Mouse (Mus musculus) embryonic facial prominence, embryonic 11.5 days (tissue): ENCODE data around the gene Ube2n. TPM values are rescaled to one million over a fixed set of nuclear protein-coding genes. Genes with fewer than 3 reads are reported as not detected.
A peak's percentile ranks its signal among the peaks of the same experiment; 100 is the strongest.

Source experiments
- ATAC-seq: fragments of 200-750 bp; cut with Nextera tagmentation; replicated peaks from 2 replicates; pipeline ENCODE4 v1.8.0; 2017; ENCODE audit warnings: low read depth; ENCODE audit not compliant: insufficient number of reproducible peaks, low FRiP score, low TSS enrichment
- DNase-seq: peaks from one replicate; pipeline ENCODE4 v3.0.0-alpha.2; 2015; ENCODE audit warnings: low spot score
- H3K27ac ChIP-seq: fragments of 300-500 bp; sonication (generic); replicated peaks from 2 replicates; pipeline ENCODE4 v1.5.1; 2014; ENCODE audit warnings: mild to moderate bottlenecking, low read depth, low read length, control low read depth
- H3K27me3 ChIP-seq: fragments of 300-500 bp; sonication (generic); 2 replicates; pipeline ENCODE4 v1.6.1; 2014; ENCODE audit warnings: mild to moderate bottlenecking, low read length, moderate library complexity, mixed read lengths; ENCODE audit not compliant: control insufficient read depth, insufficient read depth
- H3K36me3 ChIP-seq: fragments of 300-500 bp; sonication (generic); replicated peaks from 2 replicates; pipeline ENCODE4 v1.6.1; 2014; ENCODE audit warnings: low read depth, mild to moderate bottlenecking, low read length, moderate library complexity, mixed read lengths; ENCODE audit not compliant: control insufficient read depth, insufficient read depth
- H3K4me1 ChIP-seq: fragments of 300-500 bp; sonication (generic); 2 replicates; pipeline ENCODE4 v1.6.1; 2014; ENCODE audit warnings: low read length, mixed read lengths; ENCODE audit not compliant: control insufficient read depth, insufficient read depth
- H3K4me2 ChIP-seq: fragments of 300-500 bp; sonication (generic); 2 replicates; pipeline ENCODE4 v1.6.1; 2014; ENCODE audit warnings: low read depth, mild to moderate bottlenecking, control low read depth, low read length, moderate library complexity
- H3K4me3 ChIP-seq: fragments of 300-500 bp; sonication (generic); 2 replicates; pipeline ENCODE4 v1.5.1; 2014; ENCODE audit warnings: low read depth, low read length, control low read depth
- H3K9ac ChIP-seq: fragments of 300-500 bp; sonication (generic); replicated peaks from 2 replicates; pipeline ENCODE4 v1.6.1; 2014; ENCODE audit warnings: mild to moderate bottlenecking, control low read depth, low read length
- H3K9me3 ChIP-seq: fragments of 300-500 bp; sonication (generic); replicated peaks from 2 replicates; pipeline ENCODE4 v1.6.1; 2016; ENCODE audit warnings: mild to moderate bottlenecking, low read length, inconsistent platforms, mixed read lengths; ENCODE audit not compliant: control insufficient read depth
- WGBS: fragments of 180-500 bp; shearing (Covaris S2); extraction: QIAGEN DNeasy Blood & Tissue Kit; methylation state at CpG from one replicate; pipeline ENCODE4 v1.1.7; 2014; 5-methylcytosine and 5-hydroxymethylcytosine counted together
- polyA plus RNA-seq: library from polyadenylated mRNA; unstranded; fragments of >200 nt; fragmentation: Nextera tagmentation; extraction: Ambion mirVana; gene quantifications from 2 replicates; pipeline ENCODE4 v1.2.1, GENCODE M21; 2014

Gene Ube2n
- polyA plus RNA-seq, 1 experiment from 2014 or later, result 468 TPM

- H3K4me3 ChIP-seq, result no peak overlapping the region
- H3K4me2 ChIP-seq, result no peak overlapping the region
- no peak overlapping the region for H3K27ac ChIP-seq
- no peaks in the 10 kb centered on the region for H3K4me1 ChIP-seq
- no peaks in the 10 kb centered on the region for H3K27me3 ChIP-seq
- no peak overlapping the region for H3K9ac ChIP-seq
- H3K36me3 ChIP-seq, result peaks cover 7% of the 10 kb centered on the region
- DNase-seq (no peak), ATAC-seq (no peak)
- 93% methylated on average over 5 of the region's 5 CpGs for WGBS
- H3K9me3 ChIP-seq, result no peaks in the 10 kb centered on the region
Observed at GRCm38 (mm10) chr10:95494268-95494667, 20.7 kb upstream of the Ube2n start.

- Histone ChIP-seq H3K36me3 (no peaks in the 10 kb centered on the region), H3K4me3 (peak overlapping the region; percentile 72), H3K9me3 (no peaks in the 10 kb centered on the region), H3K4me2 (peak overlapping the region; percentile 46), H3K27me3 (no peaks in the 10 kb centered on the region), H3K27ac (no peak overlapping the region), H3K4me1 (no peaks in the 10 kb centered on the region), H3K9ac (peak overlapping the region; percentile 92)
- DNase-seq, result peak; percentile 33
- 2% methylated on average over 7 of the region's 7 CpGs for WGBS
- ATAC-seq, result no peak
Observed at GRCm38 (mm10) chr10:95501033-95501432, 13.9 kb upstream of the Ube2n start.

GRCm38 (mm10) chr10:95501463-95502081, 13.4 kb upstream of the Ube2n start, which contains the start of gene Mrpl42:
Gene Mrpl42 (minus strand): TSS chr10:95501940.
- H3K4me3 ChIP-seq, result peak within 1 kb of the TSS; percentile 72
- ATAC-seq, result peak; percentile 94
- peak within 1 kb of the TSS; percentile 66; the same call in 1 of the 2 replicates for H3K27ac ChIP-seq
- H3K27me3 ChIP-seq, result no peaks in the 10 kb centered on the region
- peak within 1 kb of the TSS; percentile 46 for H3K4me2 ChIP-seq
- H3K9ac ChIP-seq, result peak within 1 kb of the TSS; percentile 92
- WGBS, result under 1% methylated on average over 35 of the region's 35 CpGs
- H3K9me3 ChIP-seq, result no peaks in the 10 kb centered on the region
- DNase-seq, result peak; percentile 96
- H3K4me1 ChIP-seq, result no peaks in the 10 kb centered on the region
- no peaks in the 10 kb centered on the region for H3K36me3 ChIP-seq

- ATAC-seq (no peak), DNase-seq (no peak)
- H3K36me3 ChIP-seq, result no peaks in the 10 kb centered on the region
- WGBS, result 85% methylated on average over 14 of the region's 14 CpGs
- no peak overlapping the region for H3K9ac ChIP-seq
- H3K27ac ChIP-seq, result no peak overlapping the region
- no peak overlapping the region for H3K4me2 ChIP-seq
- no peaks in the 10 kb centered on the region for H3K4me1 ChIP-seq
- no peaks in the 10 kb centered on the region for H3K27me3 ChIP-seq
- no peak overlapping the region for H3K4me3 ChIP-seq
- no peaks in the 10 kb centered on the region for H3K9me3 ChIP-seq
Observed at GRCm38 (mm10) chr10:95503443-95504235, 11.3 kb upstream of the Ube2n start.

- Histone ChIP-seq H3K27me3 (no peaks in the 10 kb centered on the region), H3K27ac (no peak overlapping the region), H3K9ac (no peak overlapping the region), H3K4me1 (no peaks in the 10 kb centered on the region), H3K4me3 (no peak overlapping the region), H3K9me3 (no peaks in the 10 kb centered on the region), H3K36me3 (no peaks in the 10 kb centered on the region), H3K4me2 (no peak overlapping the region)
- 27% methylated on average over 1 of the region's 1 CpGs for WGBS
- ATAC-seq (no peak), DNase-seq (no peak)
Observed at GRCm38 (mm10) chr10:95504341-95504740, 10.6 kb upstream of the Ube2n start.

- 76% methylated on average over 8 of the region's 8 CpGs for WGBS
- H3K4me2 ChIP-seq, result no peak overlapping the region
- no peak for ATAC-seq
Observed at GRCm38 (mm10) chr10:95508126-95508525, 6.8 kb upstream of the Ube2n start.

GRCm38 (mm10) chr10:95508793-95509192, 6.2 kb upstream of the Ube2n start:
- H3K27me3 ChIP-seq, result no peaks in the 10 kb centered on the region
- no peak overlapping the region for H3K27ac ChIP-seq
- H3K4me3 ChIP-seq, result no peak overlapping the region
- DNase-seq (no peak), ATAC-seq (no peak)
- no peaks in the 10 kb centered on the region for H3K9me3 ChIP-seq
- H3K9ac ChIP-seq, result no peak overlapping the region
- H3K4me1 ChIP-seq, result no peaks in the 10 kb centered on the region
- H3K4me2 ChIP-seq, result no peak overlapping the region
- H3K36me3 ChIP-seq, result no peaks in the 10 kb centered on the region
- whole genome bisulfite sequencing, result 79% methylated on average over 6 of the region's 6 CpGs

More at GRCm38 (mm10) chr10:95508126-95508525, 6.8 kb upstream of the Ube2n start:
- no peak for DNase-seq
- H3K4me3 ChIP-seq, result no peak overlapping the region
- no peaks in the 10 kb centered on the region for H3K36me3 ChIP-seq
- H3K27ac ChIP-seq, result no peak overlapping the region
- no peaks in the 10 kb centered on the region for H3K27me3 ChIP-seq
- no peaks in the 10 kb centered on the region for H3K9me3 ChIP-seq
- no peak overlapping the region for H3K9ac ChIP-seq
- H3K4me1 ChIP-seq, result no peaks in the 10 kb centered on the region

GRCm38 (mm10) chr10:95509263-95509662, 5.7 kb upstream of the Ube2n start:
- DNase-seq, result no peak
- Histone ChIP-seq H3K27ac (no peak overlapping the region), H3K9ac (no peak overlapping the region), H3K4me2 (no peak overlapping the region), H3K27me3 (no peaks in the 10 kb centered on the region), H3K4me1 (no peaks in the 10 kb centered on the region), H3K4me3 (no peak overlapping the region), H3K9me3 (no peaks in the 10 kb centered on the region), H3K36me3 (no peaks in the 10 kb centered on the region)
- 89% methylated on average over 3 of the region's 3 CpGs for WGBS
- ATAC-seq, result no peak
